Mouse (Mus musculus) induced T-regulatory cell, adult 2 months (primary cell): ENCODE results near the gene Gm21764.
"Not testable (repeated sequence)": the region's sequence is repeated elsewhere in the genome, so short reads cannot be mapped to it uniquely, and the experiment has no call there.

Experiments
- DNase-seq: peaks from one replicate; pipeline ENCODE4 v3.0.0-alpha.2; 2012; ENCODE audit warnings: low read depth

The Gm21764 gene

GRCm38 (mm10) chrY:18061712-18062111, at the start of gene Gm21764:
TSS of gene Gm21764 (minus strand) at chrY:18061812.
- DNase-seq, result not testable (repeated sequence)

- DNase-seq, result not testable (repeated sequence)
These were observed 27.2 kb upstream of the Gm21764 start, which contains the start of gene Ssty1 for GRCm38 (mm10) chrY:18088816-18089215. TSS of gene Ssty1 (plus strand) at chrY:18089116.
